Mouse (Mus musculus) heart, adult 8-10 months (tissue): ENCODE measurements around the gene Vtn. TPM values are rescaled to one million over a fixed set of nuclear protein-coding genes. Genes with fewer than 3 reads are reported as not detected.

Experiments used
- DNase-seq: peaks from one replicate; pipeline ENCODE4 v3.0.0; 2022; ENCODE audit warnings: low spot score
- total RNA-seq, 4 experiments: library from RNA; stranded (reverse); gene quantifications; 2 replicates each; pipeline ENCODE4 v1.2.4; 2022

Gene Vtn
- total RNA-seq = 10 to 100 TPM; 14.3 to 19.1 (median 17.1) TPM

DNA sequence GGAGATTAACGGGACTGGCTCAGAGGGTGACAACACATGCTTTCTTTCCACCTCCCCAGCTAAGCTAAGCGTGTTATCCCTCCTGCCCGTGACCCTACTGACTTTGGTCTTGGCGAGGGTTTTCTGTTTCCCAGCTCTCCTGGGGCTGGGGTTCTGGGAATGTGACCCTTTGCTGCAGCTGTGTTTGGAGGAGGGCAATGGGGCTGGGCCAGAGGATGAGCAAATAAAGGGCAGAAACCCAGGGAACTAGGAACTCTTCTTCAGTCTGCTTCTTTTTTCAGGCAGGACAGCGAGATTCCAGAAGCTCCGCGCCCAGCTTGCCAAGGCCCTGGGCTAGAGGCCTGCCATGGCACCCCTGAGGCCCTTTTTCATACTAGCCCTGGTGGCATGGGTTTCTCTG, at the start of gene Vtn:
Gene Vtn (plus strand): TSS at position 88 of the 400 bp plus-strand sequence.
- DNase-seq = peak; percentile 39

DNA sequence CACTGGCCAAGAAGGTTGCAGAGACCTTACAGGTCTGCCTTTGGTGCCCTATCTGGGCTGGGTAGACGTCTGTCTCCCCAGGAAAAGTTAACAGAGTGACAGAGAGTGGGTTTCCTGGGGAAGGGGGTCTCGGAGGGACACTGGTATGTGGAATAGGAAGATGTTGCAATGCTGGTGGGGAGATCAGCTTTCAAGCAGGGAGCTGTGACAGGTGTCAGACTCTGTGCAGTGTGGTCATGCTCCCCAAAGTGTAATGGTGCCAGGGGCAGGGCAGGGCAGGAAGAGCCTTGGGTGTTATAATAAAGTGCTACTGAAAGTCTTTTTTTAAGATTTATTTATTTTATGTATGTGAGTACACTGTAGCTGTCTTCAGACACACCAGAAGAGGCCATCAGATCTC, 48.6 kb upstream of the Vtn start:
- DNase-seq = no peak

DNA sequence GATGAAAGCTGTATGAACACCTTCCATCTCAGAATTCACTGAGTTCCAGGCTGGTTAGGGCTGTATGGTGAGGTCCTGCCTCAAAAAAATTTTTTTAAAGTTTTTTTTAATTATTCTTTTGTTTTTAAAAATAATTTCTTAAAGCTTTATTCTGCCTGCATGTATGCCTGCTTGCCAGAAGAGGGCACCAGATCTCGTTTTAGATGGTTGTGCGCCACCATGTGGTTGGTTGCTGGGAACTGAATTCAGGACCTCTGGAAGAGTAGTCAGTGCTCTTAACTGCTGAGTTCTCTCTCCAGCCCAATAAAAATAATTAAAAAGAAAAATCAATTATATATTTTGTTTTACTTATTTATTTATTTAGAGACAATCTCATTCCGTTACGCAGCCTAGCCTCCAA, 45.2 kb upstream of the Vtn start:
- DNase-seq = peak; percentile 48

DNA sequence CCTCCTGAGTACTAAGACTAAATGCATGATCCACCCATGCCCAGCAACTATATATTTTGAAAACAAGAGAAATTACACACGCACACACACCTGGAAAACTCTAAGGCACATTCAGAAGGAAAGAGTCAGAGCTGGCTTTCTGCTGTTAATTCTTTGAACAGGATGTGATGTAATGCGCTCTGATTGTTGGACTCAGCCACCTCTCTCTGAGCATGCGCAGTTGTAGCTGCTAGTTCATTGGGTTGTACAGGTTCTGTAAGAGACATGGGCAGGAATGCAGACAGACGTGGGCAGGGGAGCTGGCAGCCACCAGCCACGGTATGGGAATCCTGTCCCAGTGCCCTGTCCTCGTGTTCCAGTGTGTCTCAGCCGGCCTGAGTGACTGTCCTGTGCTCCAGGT, 44.6 kb upstream of the Vtn start:
- DNase-seq = no peak

DNA sequence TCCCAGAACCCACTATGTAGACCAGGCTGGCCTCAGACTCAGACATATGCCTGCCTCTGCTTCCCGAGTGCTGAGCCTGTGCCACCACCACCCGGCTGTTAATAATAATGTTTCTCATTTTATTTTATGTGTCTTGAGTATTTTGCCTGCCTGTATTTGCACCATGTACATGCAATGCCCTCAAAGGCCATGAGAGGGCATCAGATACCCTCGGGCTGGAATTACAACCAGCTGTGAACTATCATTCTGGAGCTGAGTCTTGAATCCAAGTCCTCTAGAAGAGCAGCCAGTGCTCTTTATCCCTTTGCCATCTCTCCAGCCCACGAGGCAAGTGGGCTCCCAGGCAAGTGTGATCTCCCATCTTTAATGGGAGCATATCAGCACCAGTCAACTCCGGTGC, 43.6 kb upstream of the Vtn start:
- DNase-seq = peak; percentile 19

DNA sequence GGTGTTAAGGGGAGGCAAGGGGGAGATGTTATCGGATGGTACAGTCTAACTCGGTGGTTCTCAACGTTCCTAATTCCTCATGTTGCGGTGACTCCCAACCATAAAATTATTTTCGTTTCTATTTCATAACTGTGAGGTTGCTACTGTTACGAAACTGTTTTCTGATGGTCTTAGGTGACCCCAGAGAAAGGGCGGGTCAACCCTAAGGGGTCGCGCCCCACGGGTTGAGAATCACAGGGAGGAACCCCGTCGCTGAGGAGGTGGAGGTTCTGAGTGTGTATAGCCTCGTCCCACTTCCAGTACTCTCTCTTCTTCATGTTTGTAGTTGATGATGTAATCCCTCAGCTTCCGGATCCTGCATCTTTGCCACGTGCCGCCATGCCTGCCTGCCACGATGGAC, 40.2 kb upstream of the Vtn start:
- no peak for DNase-seq

DNA sequence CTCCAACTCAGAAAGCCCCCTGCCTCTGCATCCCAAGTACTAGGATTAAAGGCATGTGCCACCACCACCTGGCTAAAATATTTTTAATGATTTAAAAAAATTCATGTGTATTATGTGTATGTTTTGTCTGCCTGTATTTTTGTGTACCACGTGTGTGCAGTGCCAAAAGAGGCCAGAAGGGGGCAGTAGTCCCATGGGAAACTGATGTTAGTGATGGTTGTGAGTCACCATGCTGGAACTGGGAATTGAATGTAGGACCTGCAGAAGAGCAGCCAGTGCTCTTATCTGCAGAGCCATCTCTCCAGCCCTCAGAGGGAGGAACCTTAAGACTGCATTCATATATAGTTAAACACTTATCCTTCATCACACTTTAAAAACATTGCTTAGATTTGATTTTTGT, 37.0 kb upstream of the Vtn start:
- DNase-seq = no peak

DNA sequence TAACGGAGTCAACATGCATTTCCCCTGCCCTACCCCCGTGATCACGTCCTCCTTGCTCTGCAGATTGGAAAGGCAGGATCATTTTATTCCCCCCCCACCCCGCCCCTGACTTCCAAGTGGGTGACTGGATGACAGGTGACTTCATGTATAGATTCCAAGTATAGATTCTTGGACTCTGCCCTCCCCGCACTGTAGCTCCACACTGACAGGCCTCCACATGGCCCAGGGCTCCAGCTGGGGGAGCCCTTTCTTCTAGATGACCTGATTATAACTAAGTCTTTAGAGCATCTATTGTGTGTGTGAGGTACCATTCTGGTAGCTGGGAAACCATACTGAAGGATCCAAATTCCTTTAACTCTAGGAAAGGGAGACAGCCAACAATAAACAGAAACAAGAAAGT, 36.2 kb upstream of the Vtn start:
- no peak for DNase-seq

DNA sequence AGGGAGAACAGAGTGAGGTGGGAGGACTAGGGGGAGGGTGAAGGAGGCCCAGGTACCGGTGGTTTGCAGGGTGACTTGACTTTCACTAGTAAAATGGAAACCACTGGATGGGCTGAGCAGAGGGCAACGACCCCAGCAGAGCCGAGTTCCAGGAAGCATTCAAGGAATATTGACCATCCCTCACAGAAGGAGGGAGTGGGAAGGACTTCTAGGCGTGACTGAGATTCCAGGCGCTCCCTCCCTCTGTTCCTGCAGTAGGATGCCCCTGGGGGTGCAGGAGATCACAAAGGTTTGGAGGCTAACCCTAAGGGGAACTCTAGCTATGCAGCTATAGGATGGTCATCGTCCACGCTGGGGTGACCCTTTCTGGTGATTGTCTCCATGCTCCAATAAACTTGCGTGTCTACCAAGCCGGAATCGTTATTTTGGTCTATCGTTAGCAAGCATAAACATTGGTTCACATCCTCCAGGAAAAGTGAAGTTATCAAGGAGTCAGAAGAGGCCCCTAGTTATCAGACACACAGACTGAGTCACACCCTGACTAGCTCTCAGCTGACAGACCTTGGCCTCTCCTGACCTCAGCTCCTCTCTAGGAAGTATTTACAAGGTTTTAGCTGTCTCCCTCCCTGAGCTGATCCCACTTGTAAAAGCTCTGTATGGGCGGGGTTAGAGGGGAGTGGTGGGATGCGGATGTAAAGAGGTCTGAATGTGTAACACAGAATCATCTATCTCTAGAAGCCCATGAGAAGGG, 35.4 kb upstream of the Vtn start:
- DNase-seq = no peak

DNA sequence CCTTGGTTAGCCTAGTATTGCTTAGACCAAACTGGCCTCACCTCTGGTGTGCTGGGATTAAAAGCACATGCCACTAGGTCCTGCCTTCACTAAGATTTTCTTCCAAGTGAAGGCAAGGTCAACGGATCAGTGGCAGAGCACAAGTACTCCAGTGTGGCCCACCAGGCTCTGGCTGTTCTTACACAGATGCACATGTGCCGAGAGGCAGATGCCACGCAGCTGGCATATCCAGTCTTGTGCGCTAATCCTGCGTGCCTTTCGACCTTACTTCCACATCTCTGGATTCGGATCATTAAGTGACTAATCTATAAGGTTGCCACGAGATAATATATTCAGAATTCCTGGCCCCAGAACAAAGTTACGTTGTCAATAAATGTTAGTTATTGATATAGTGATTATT, 33.8 kb upstream of the Vtn start:
- DNase-seq = no peak

DNA sequence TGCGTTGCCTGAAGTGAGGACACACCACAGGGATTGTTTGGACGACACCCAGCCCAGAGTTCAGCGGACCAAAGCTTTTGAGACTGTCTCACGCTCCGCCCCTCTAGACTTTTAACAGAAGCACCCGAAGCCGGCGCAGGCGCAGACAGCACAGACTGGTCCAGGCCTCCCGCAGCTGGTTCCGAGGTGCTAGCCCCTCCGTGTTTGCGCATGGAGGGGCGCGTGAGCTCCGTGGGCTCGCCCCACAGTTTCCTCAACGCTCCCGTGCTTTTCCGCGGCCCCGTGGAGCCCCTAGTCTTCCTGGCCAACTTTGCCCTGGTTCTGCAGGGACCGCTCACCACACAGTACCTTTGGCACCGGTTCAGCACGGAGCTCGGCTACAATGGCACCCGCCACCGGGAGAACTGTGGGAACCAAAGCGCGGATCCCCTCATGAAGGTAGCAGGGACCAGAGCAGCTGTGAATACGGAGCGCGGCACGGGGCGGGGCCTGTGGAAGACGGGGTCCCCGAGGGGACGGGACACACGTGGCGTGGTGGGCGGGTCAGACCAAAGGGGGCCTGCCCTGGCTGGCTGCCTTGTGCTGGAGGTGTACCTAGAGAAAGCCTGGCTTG, 33.2 kb upstream of the Vtn start, which contains the start of gene Slc46a1:
Gene Slc46a1 (plus strand): TSS at position 130 of the 613 bp plus-strand sequence.
- DNase-seq = peak; percentile 76

DNA sequence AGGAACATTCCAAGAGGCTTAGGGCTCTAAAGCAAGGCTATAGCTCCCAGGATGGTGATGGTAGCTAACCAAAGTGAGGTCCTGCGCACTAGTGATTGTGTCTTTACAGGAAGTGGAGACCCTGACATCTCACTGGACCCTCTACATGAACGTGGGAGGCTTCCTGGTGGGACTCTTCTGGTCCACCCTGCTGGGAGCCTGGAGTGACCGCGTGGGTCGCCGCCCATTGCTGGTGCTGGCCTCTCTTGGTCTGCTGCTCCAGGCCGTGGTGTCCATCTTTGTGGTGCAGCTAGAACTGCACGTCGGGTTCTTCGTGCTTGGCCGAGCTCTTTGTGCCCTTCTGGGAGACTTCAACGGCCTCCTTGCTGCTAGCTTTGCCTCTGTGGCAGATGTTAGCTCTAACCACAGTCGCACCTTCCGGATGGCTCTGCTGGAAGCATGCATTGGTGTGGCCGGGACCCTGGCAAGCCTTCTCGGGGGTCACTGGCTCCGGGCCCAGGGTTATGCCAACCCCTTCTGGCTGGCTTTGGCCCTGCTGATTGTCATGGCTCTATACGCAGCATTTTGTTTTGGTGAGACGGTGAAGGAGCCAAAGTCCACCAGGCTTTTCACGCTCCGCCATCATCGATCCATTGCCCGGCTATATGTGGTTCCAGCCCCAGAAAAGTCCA, 32.5 kb upstream of the Vtn start:
- no peak for DNase-seq

DNA sequence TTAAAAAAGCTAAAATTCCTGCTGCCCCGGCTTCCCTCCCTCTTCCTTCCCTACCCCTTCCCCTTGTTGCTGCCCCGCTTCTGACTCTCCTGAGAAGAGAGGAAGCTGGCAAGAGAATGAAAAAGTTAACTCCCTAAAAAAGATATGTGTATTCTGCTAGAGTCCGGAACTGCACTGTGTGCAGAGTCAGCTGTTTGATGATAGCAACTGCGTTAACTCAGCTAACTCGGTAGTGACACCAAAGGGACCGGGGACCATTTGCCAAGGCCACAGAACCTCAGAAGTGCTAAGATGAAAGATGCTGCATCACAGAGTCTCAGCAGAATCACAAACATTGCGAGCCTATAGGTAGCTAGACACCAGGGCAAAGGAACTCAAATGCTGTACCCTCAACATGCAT, 31.4 kb upstream of the Vtn start:
- DNase-seq = no peak

DNA sequence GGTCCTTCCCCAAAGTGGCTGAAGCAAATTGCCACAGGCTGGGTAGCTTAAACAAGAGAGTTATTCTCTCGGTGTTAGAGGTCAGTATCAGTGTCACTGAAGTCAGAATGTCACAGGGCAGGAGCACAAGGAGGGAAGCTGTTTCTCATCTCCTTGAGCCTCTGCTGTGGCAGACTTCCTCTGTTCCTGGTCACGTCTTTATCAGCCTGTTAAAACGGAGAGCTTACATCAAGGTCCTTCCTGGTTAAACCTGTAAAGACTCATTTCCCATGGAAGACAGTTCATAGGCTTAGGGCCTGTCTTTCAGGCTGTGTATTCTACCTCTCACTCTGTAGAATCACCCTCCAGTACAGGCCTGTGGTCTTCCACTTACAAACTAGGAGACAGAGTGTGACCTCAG, 31.0 kb upstream of the Vtn start:
- DNase-seq = no peak

DNA sequence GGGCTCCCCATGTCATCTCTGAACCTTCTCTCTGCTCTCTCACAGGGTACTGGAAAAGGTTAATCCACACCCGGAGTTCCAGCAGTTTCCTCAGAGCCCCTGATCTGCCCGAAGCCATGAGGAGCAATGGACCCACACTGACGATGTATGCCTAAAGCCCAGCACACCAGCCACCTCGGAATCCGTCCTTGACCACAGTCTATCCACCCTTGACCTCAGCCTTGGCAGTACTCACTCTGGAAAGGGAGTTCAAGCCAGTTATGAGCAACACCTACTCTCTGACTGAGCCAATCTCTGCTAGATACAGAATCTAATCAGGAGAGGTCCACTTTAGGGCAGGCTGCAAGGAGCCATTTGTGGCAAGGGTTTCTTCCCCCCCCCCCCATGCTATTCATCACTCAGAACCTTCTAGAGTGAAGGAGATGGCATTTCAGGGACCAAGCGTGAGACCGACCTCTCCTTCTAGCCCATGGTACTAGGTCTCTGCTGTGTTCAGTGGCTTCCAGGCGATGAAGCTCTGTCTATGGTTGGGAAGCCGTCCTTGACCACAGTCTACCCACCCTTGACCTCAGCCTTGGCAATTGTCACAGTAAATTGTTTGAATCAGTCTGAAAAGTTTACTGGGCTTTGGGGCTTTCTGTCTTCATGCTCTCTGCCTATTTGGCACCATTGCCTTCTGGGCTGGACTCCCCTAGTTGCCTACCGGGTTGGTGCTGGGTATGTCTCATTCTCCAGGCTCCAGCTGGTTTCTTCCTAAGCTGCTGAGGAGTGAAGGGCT, 27.4 kb upstream of the Vtn start:
- no peak for DNase-seq

DNA sequence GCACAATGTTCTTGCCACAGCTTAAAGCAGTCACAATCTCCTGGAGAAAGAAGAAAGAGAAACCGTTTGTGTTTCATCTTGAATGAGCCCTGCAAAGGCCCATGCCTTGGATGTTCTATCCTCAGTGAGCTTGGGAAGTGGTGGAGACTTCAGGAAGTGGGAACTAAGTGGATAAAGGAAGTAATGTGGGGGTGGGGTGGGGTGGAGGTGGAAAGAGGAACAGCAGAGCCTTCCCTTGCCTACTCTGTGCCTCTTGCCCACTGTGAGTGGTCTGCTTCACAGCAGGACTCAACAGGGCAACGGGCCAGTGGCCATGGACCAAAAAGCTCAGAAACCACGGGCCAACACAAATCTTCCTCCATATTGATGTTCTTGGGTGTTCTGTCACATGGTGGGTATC, 23.6 kb upstream of the Vtn start:
- DNase-seq = no peak

DNA sequence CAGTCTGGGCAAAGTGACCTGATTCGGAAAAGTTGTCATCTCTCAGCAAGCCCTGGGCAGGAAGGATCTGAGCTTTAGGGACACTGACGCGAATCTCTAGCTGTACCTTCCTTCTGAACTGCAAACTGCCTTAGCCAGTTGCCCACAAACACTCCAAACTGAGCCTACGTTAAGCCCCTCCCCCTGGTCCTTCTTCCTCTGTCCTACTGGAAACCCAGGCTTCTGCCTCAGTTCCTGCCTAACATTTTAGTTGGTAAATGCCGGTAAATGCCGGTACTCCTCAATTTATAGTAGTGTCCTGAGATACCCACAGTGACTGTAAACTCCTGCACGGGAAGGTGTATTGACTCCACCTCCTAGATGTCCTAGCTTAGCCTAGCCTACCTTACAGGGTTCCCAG, 15.3 kb upstream of the Vtn start:
- no peak for DNase-seq

DNA sequence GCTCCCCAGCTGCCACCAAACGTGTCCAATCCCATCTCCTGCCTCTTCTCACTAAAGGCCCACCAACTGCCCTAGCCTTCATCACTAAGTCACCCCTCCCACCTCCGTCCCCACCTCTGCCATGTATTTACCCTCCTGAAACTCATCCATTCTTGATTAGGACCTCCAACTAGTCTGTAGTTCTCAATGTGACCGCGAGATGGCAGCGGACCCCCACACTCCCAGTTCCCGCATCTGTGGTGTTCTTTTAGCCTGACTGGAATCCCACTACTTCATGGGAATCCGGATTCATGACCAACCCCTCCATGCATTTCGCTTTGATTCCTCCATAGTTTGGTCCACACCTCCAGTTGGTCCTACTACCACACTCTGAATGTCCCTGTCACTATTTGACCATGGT, 10.7 kb upstream of the Vtn start:
- DNase-seq = peak; percentile 63

DNA sequence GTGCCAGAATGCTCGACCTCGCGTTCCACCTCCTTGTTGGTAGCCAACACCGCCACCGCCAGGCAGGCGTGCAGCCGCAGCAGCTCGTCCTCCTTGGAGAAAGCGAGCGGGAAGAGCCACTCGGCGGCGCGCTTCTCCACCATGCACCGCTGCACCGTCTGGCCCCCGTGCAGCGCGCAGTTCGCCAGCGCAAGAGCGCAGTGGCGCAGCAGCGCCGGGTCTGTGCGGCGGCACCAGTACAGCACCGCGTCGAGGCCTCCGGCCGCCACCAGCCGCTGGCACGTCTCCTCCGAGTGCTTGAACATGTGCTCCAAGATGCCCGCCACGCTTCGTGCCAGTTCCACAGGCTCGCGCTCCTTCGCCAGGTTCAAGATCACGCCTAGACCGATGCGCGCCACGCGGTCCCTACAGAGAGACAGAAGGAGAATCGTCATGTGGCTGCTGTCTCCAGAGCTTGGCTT, 8.1 kb upstream of the Vtn start:
- DNase-seq = no peak

DNA sequence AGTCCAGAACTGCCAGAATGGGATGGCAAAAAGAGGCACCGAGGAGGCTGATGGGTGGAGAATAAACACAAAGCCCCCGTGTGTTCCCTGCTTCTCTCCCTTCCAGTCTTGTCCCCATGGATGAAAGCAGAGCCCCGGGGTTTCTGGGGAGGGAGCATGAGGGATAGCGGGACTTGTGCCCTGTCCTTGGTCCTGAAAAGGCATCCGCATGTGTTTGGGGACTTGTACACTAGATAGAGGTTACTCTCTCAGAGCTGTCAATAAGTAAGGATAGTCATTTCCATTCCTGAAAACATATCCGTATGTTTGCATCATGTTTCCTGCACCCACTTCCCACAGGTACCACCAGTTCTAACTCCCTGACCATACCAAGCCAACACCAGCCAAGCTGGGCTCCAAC, 3.0 kb upstream of the Vtn start:
- no peak for DNase-seq

DNA sequence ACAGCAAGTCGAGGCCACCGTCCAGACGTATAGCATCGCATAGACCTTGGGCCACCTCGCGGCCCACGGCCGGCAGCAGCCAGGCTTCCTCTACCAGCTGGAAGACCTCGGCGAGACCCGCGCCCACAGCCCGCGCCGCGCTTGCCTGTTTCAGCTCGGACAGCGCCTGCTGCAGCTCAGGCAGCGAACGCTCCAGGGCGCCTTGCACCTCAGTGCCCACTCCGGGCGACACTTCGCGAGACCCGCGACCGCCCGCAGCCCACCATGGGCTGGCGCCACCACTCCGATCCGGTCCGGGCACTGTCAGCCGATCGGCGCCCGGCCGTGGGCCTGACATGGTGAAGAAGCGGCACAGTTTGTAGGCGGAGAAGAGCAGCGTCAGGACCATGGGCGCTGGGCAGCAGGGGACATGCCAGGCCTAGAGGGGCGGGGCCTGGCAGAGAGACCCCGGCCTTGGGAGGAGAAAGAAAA, 1.8 kb upstream of the Vtn start:
- DNase-seq = no peak
